Mouse (Mus musculus) lung, postnatal 0 days (tissue): ENCODE measurements around the gene Ube2s. TPM values are rescaled to one million over a fixed set of nuclear protein-coding genes. Genes with fewer than 3 reads are reported as not detected.

ENCODE experiments used
- ATAC-seq: fragments of 200-750 bp; cut with Nextera tagmentation; 2 replicates; pipeline ENCODE4 v1.8.0; 2017; ENCODE audit warnings: moderate library complexity
- DNase-seq: peaks from one replicate; pipeline ENCODE4 v3.0.0-alpha.2; 2016; ENCODE audit warnings: low spot score
- H3K27ac ChIP-seq: fragments of 300-500 bp; sonication (generic); 2 replicates; pipeline ENCODE4 v1.5.1; 2014; ENCODE audit warnings: antibody characterized with exemption, mild to moderate bottlenecking, low read length, mixed read lengths
- H3K27me3 ChIP-seq: fragments of 300-500 bp; sonication (generic); replicated peaks from 2 replicates; pipeline ENCODE4 v1.6.1; 2014; ENCODE audit warnings: low read length, mixed read lengths; ENCODE audit not compliant: insufficient read depth
- H3K36me3 ChIP-seq: fragments of 300-500 bp; sonication (generic); 2 replicates; pipeline ENCODE4 v1.6.1; 2014; ENCODE audit warnings: low read length, mixed read lengths; ENCODE audit not compliant: insufficient read depth
- H3K4me1 ChIP-seq: fragments of 300-500 bp; sonication (generic); 2 replicates; pipeline ENCODE4 v1.6.1; 2014; ENCODE audit warnings: antibody characterized with exemption, low read depth, low read length, mixed read lengths; ENCODE audit not compliant: insufficient read depth
- H3K4me2 ChIP-seq: fragments of 300-500 bp; sonication (generic); replicated peaks from 2 replicates; pipeline ENCODE4 v1.6.1; 2014; ENCODE audit warnings: low read depth, mild to moderate bottlenecking, low read length, moderate library complexity, mixed read lengths
- H3K4me3 ChIP-seq: fragments of 300-500 bp; sonication (generic); 2 replicates; pipeline ENCODE4 v1.5.1; 2014; ENCODE audit warnings: low read depth, low read length
- H3K9ac ChIP-seq: fragments of 300-500 bp; sonication (generic); replicated peaks from 2 replicates; pipeline ENCODE4 v1.6.1; 2014; ENCODE audit warnings: low read depth, mild to moderate bottlenecking
- H3K9me3 ChIP-seq: fragments of 300-500 bp; sonication (generic); 2 replicates; pipeline ENCODE4 v1.6.1; 2016; ENCODE audit warnings: low read length, mixed read lengths
- CTCF ChIP-seq: IDR thresholded peaks from 2 replicates; pipeline ENCODE4 v1.5.1; 2016; ENCODE audit warnings: antibody characterized with exemption, mild to moderate bottlenecking
- EP300 ChIP-seq: IDR thresholded peaks from 2 replicates; pipeline ENCODE4 v1.6.1; 2016; ENCODE audit warnings: antibody characterized with exemption, mild to moderate bottlenecking, control low read depth
- WGBS: fragments of 180-500 bp; shearing (Covaris S2); extraction: QIAGEN DNeasy Blood & Tissue Kit; methylation state at CpG from one replicate; pipeline ENCODE4 v1.1.7; 2014; 5-methylcytosine and 5-hydroxymethylcytosine counted together
- polyA plus RNA-seq: library from polyadenylated mRNA; unstranded; fragments of >200 nt; fragmentation: Nextera tagmentation; extraction: Ambion mirVana; gene quantifications from 2 replicates; pipeline ENCODE4 v1.2.1, GENCODE M21; 2015

Ube2s gene
- polyA plus RNA-seq, 1 experiment from 2014 or later: 162 TPM

GRCm38 (mm10) chr7:4851315-4851688 lies 38.9 kb upstream of the Ube2s start:
- Histone ChIP-seq H3K4me2 (no peak overlapping the region), H3K4me3 (no peak overlapping the region), H3K9me3 (no peaks in the 10 kb centered on the region), H3K27ac (no peak overlapping the region), H3K4me1 (no peaks in the 10 kb centered on the region), H3K27me3 (no peaks in the 10 kb centered on the region), H3K36me3 (no peaks in the 10 kb centered on the region), H3K9ac (no peak overlapping the region)
- 69% methylated on average over 8 of the region's 8 CpGs for WGBS
- DNase-seq (no peak), ATAC-seq (no peak)
- TF ChIP-seq CTCF: no peak
- TF ChIP-seq EP300: no peak

DNA sequence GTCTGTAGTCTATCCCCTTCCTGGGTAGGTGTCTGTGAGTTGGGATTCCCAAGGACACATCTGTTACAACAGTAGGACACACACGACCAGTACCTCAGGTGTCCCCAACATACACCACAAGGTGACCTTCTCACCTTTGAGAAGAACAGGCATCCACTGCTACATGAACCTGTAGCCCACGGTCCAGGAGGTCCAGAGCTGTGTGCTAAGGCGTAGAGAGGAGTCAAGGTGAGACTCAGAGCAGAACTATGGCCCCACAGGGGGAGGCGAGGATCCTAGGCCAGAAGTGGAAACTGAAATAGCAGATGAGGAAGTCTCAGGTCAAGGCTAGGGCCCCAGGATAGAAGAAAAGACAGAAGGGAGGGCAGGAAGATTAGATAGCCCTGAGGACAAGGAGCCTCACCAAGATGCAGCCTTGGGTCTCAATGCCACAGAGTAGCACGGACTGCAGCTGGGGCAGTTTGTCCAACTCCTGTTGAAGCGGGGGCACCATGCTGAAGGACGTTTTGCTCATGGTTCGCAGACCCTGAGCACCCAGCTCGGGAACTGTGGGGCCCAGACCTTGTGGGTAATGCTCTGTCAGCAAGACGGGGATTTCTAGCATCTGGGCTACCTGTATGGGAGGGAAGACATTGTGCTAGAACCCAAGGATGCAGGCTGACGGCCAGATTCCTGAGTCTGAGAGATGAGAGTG lies 38.4 kb upstream of the Ube2s start:
- Histone ChIP-seq H3K4me1 (no peaks in the 10 kb centered on the region), H3K27me3 (0 out of 2 replicates have a peak, but pooled peaks cover under 1% of the 10 kb centered on the region), H3K27ac (no peak overlapping the region), H3K9ac (no peak overlapping the region), H3K4me3 (no peak overlapping the region), H3K36me3 (no peaks in the 10 kb centered on the region), H3K9me3 (no peaks in the 10 kb centered on the region), H3K4me2 (no peak overlapping the region)
- 73% methylated on average over 11 of the region's 11 CpGs for WGBS
- no peak for TF ChIP-seq CTCF
- TF ChIP-seq EP300: no peak
- ATAC-seq (no peak), DNase-seq (no peak)

DNA sequence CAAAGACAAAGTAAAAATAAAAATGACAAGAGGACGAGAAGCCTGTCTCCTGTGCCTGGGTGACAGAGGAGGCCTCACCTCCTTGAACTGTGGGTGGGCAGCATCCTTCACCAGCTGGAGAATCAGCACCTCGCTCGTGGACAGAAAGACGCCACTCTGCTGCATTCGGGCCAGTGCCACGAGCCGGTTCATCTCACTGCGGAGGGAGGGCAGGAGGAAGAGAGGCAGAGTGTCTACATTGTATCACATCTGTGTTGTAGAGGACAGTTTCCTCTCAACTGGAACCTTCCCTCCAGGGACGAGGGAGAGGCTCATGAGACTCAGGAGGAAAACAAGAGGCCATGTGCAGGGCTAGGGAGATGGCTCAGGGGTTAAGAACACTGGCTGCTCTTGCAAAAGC lies 37.0 kb upstream of the Ube2s start:
- Histone ChIP-seq H3K4me3 (no peak overlapping the region), H3K9me3 (no peaks in the 10 kb centered on the region), H3K4me1 (0 out of 2 replicates have a peak, but pooled peaks cover 2% of the 10 kb centered on the region), H3K9ac (no peak overlapping the region), H3K4me2 (no peak overlapping the region), H3K27me3 (peaks cover 8% of the 10 kb centered on the region), H3K27ac (no peak overlapping the region), H3K36me3 (no peaks in the 10 kb centered on the region)
- DNase-seq (no peak), ATAC-seq (no peak)
- no peak for TF ChIP-seq EP300
- TF ChIP-seq CTCF: no peak
- 51% methylated on average over 9 of the region's 9 CpGs for WGBS

DNA sequence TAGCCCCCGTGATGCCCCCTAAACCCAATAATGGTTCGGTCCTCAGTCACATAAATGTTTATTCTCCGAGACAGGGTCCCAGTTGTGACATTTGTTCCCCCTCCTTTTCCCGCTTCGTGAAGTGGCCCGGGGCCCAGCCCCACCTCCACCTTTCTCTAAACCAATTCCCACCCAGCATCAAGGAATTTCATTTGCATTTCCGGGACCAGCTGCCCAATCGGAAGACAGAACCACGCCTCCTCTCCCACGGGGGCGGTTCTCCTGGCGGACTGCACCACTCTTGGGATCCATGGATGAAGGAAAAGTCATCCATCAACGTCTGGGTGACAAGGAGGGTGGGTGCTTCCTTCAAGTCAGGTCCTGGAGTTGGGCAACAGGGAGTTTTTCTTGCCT lies 32.5 kb upstream of the Ube2s start:
- DNase-seq: peak; percentile 89
- H3K27ac ChIP-seq: no peak overlapping the region
- ATAC-seq: peak; percentile 89
- peak overlapping the region; percentile 21 for H3K4me3 ChIP-seq
- H3K27me3 ChIP-seq: peaks cover 16% of the 10 kb centered on the region
- no peaks in the 10 kb centered on the region for H3K36me3 ChIP-seq
- H3K9me3 ChIP-seq: no peaks in the 10 kb centered on the region
- H3K9ac ChIP-seq: no peak overlapping the region
- under 1% methylated on average over 13 of the region's 13 CpGs for WGBS
- H3K4me2 ChIP-seq: peak overlapping the region; percentile 58
- 0 out of 2 replicates have a peak, but pooled peaks cover 2% of the 10 kb centered on the region for H3K4me1 ChIP-seq
- TF ChIP-seq EP300: no peak
- TF ChIP-seq CTCF: no peak

DNA sequence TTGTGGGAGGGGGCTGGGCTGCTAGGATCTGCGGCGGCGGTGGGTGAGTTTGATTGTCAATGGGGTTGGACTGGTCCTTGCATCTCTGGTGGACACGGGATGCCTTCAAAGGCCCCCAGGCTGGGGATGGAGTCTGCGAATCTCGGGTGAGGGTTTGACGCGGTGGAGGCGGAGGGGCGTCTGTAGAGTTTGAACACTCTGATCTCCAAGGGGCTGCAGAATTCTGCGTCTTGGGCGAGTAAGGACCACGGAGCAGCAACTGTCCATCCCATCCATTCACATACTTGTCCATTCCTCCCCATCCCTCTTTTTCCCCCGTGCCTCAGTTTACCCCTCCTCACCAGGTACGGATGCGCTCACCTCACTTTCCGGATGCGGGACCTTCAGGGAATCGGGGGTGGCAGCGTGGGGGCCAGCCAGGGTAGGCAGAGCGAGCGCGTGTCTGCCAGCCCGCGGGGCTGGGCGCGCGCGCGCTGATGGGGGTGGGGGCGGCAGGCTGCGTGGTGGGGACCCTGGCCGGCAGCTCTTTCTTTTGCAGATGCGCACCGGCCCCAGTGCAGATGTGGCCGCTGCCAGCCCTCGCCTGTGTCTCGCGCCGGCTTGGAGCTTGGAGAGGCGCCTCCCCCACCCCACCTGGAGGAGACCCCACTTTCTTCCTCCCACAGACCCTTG lies 32.0 kb upstream of the Ube2s start, which contains the start of gene Shisa7:
TSS of gene Shisa7 (minus strand) at position 452 of the 672 bp plus-strand sequence.
- Histone ChIP-seq H3K4me1 (0 out of 2 replicates have a peak, but pooled peaks cover 2% of the 10 kb centered on the region), H3K27me3 (peaks cover 16% of the 10 kb centered on the region), H3K27ac (no peak within 1 kb of the TSS), H3K9ac (no peak within 1 kb of the TSS), H3K36me3 (no peaks in the 10 kb centered on the region), H3K4me2 (peak within 1 kb of the TSS; percentile 58), H3K9me3 (no peaks in the 10 kb centered on the region), H3K4me3 (peak within 1 kb of the TSS; percentile 21)
- ATAC-seq (peak; percentile 24), DNase-seq (no peak)
- TF ChIP-seq CTCF: no peak
- under 1% methylated on average over 20 of the region's 41 CpGs for WGBS

DNA sequence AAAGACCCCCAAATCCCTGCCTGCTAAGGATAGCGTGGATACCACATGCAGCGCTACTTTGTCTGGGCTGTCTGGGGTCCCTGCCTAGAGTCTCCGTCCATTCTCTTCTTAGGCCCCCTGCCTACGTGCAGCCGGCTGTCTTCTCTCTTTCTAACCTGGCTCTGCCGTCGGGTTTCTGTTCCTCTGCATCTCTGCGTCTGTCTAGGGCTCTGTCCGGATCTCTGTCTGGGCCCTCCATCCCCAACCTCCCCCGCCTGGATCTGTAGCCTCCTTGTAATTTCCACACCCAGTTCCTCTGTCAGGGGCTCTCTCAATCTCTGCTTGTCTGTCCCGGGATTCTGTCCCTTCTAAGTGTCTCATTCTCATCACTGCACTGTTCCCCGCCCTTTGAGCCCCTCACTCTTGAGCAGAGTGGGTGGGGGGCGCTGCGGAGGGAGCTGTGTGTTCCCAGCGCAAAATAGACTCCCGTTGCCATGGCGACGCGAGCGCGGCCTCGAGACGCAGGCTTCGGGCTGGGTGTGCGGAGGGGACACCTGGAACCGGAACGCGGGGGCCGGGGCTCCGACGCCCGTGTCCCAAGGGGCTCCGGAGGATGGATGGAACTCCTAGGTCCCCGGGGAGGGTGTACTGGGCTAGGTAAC lies 31.3 kb upstream of the Ube2s start:
- peak overlapping the region; percentile 58 for H3K4me2 ChIP-seq
- TF ChIP-seq EP300: no peak
- TF ChIP-seq CTCF: no peak
- H3K9me3 ChIP-seq: no peaks in the 10 kb centered on the region
- H3K27me3 ChIP-seq: peaks cover 16% of the 10 kb centered on the region
- under 1% methylated on average over 32 of the region's 34 CpGs for WGBS
- H3K36me3 ChIP-seq: no peaks in the 10 kb centered on the region
- H3K9ac ChIP-seq: no peak overlapping the region
- DNase-seq (peak; percentile 14), ATAC-seq (no peak)
- H3K4me1 ChIP-seq: 0 out of 2 replicates have a peak, but pooled peaks cover 2% of the 10 kb centered on the region
- peak overlapping the region; percentile 21 for H3K4me3 ChIP-seq
- no peak overlapping the region for H3K27ac ChIP-seq
